Mouse (Mus musculus) MEL (cell line): ENCODE measurements around the gene Stk39.

ENCODE experiments used
- CTCF ChIP-seq, 3 experiments: IDR thresholded peaks in 2 of 3; conservative IDR thresholded peaks in 1 of 3; 2 replicates each; pipeline ENCODE4 v1.5.1; 2011 to 2012; ENCODE audit warnings: low read length in 3 of 3, low read depth in 2 of 3, mild to moderate bottlenecking in 2 of 3, improper control_type of control experiment in 1 of 3, inconsistent platforms in 1 of 3, mixed read lengths in 1 of 3, moderate library complexity in 1 of 3; ENCODE audit not compliant: control insufficient read depth in 1 of 3, insufficient read depth in 1 of 3, poor library complexity in 1 of 3, severe bottlenecking in 1 of 3
- ETS1 ChIP-seq: IDR thresholded peaks from 2 replicates; pipeline ENCODE4 v1.6.1; 2012; ENCODE audit warnings: low read depth, mild to moderate bottlenecking, inconsistent platforms, low read length, improper control_type of control experiment, moderate library complexity
- GATA1 ChIP-seq: IDR thresholded peaks from 2 replicates; pipeline ENCODE4 v1.6.1; 2011; ENCODE audit warnings: low read depth, low read length, improper control_type of control experiment
- TBP ChIP-seq: IDR thresholded peaks from 2 replicates; pipeline ENCODE4 v1.8.0; 2011; ENCODE audit warnings: low read depth, low read length, improper control_type of control experiment

DNA sequence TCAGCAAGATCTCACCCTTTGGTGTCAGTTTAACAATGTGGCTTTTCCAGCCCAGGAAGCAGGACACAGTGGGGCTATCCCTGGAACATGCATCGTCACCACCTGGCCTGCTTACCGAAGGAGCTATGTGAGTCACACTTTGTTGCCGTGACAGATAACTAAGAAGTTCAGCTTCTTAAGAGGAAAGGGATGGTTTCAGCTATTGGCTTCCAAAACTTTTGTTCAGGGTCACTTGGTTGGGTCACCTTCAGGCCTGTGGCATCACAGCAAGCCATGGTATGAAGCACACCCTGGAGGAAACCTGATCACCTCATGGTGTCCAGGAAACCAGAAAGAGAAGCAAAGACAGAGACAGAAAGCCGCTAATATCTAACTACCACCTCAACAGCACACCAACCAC is 128.3 kb downstream of the Stk39 start:
- TF ChIP-seq ETS1 (no peak), CTCF (IDR thresholded peaks at IDR 0.05 in 2 of 3, conservative IDR thresholded peaks at IDR 0.05 in 1 of 3; ENCODE audit: control insufficient read depth in 1 of 3, insufficient read depth in 1 of 3, low read depth in 2 of 3, low read length in 3 of 3, poor library complexity in 1 of 3, severe bottlenecking in 1 of 3) (no peak), TBP (no peak), GATA1 (no peak)
